Mouse (Mus musculus) MEL (cell line): ENCODE results near the gene D5Ertd579e. TPM values are rescaled to one million over a fixed set of nuclear protein-coding genes. Genes with fewer than 3 reads are reported as not detected.
A peak's percentile ranks its signal among the peaks of the same experiment; 100 is the strongest.

Experiments used
- DNase-seq: peaks from one replicate; pipeline ENCODE4 v3.0.0; 2011; ENCODE audit warnings: low read depth, low spot score
- H3K27ac ChIP-seq: 2 replicates; pipeline ENCODE4 v1.5.1; 2012; ENCODE audit warnings: low read depth, mild to moderate bottlenecking, control low read depth, low read length, moderate library complexity; ENCODE audit not compliant: control insufficient read depth
- H3K27me3 ChIP-seq, 2 experiments: fragments of 150-350 bp in 1 of 2; sonication (generic) in 1 of 2; 2 replicates each; pipeline ENCODE4 v1.6.1; 2012; ENCODE audit warnings: low read length in 2 of 2, mild to moderate bottlenecking in 2 of 2, improper control_type of control experiment in 1 of 2, moderate library complexity in 1 of 2; ENCODE audit not compliant: insufficient read depth in 2 of 2, control insufficient read depth in 1 of 2
- H3K36me3 ChIP-seq, 2 experiments: 2 replicates each; pipeline ENCODE4 v1.6.1; 2012 to 2014; ENCODE audit warnings: low read length in 2 of 2, improper control_type of control experiment in 1 of 2, inconsistent platforms in 1 of 2, mild to moderate bottlenecking in 1 of 2; ENCODE audit not compliant: insufficient read depth in 2 of 2, control insufficient read depth in 1 of 2
- H3K4me1 ChIP-seq, 2 experiments: fragments of 150-350 bp in 1 of 2; sonication (generic) in 1 of 2; 2 replicates each; pipeline ENCODE4 v1.6.1; 2012; ENCODE audit warnings: low read length in 2 of 2, improper control_type of control experiment in 1 of 2, mild to moderate bottlenecking in 1 of 2; ENCODE audit not compliant: insufficient read depth in 2 of 2, control insufficient read depth in 1 of 2
- H3K4me3 ChIP-seq, 2 experiments: fragments of 150-350 bp in 1 of 2; sonication (generic) in 1 of 2; 2 replicates each; pipeline ENCODE4 v1.5.1; 2012; ENCODE audit warnings: low read depth in 2 of 2, low read length in 2 of 2, mild to moderate bottlenecking in 2 of 2, moderate library complexity in 2 of 2, control low read depth in 1 of 2, improper control_type of control experiment in 1 of 2; ENCODE audit not compliant: control insufficient read depth in 1 of 2, insufficient read depth in 1 of 2
- H3K79me2 ChIP-seq: 2 replicates; pipeline ENCODE4 v1.6.1; 2012; ENCODE audit warnings: mild to moderate bottlenecking, low read length, moderate library complexity; ENCODE audit not compliant: control insufficient read depth, poor library complexity, insufficient read depth
- H3K9ac ChIP-seq: 2 replicates; pipeline ENCODE4 v1.6.1; 2012; ENCODE audit warnings: low read depth, mild to moderate bottlenecking, control low read depth, low read length, moderate library complexity; ENCODE audit not compliant: control insufficient read depth, poor library complexity, severe bottlenecking
- H3K9me3 ChIP-seq: fragments of 150-350 bp; sonication (generic); replicated peaks from 2 replicates; pipeline ENCODE4 v1.6.1; 2012; ENCODE audit warnings: mild to moderate bottlenecking, low read length, improper control_type of control experiment, moderate library complexity; ENCODE audit not compliant: insufficient read depth
- CHD1 ChIP-seq: IDR thresholded peaks from 2 replicates; pipeline ENCODE4 v1.6.1; 2012; ENCODE audit warnings: low read depth, mild to moderate bottlenecking, inconsistent platforms, low read length, improper control_type of control experiment
- CHD2 ChIP-seq: IDR thresholded peaks from 2 replicates; pipeline ENCODE4 v1.6.1; 2011; ENCODE audit warnings: low read length, improper control_type of control experiment
- ELF1 ChIP-seq: IDR thresholded peaks from 2 replicates; pipeline ENCODE4 v1.6.1; 2014; ENCODE audit warnings: low read depth, mild to moderate bottlenecking, inconsistent platforms, low read length, improper control_type of control experiment, moderate library complexity
- EP300 ChIP-seq, 2 experiments: IDR thresholded peaks; 2 replicates each; pipeline ENCODE4 v1.6.1; 2011; ENCODE audit warnings: improper control_type of control experiment in 2 of 2, low read length in 2 of 2, low read depth in 1 of 2, mild to moderate bottlenecking in 1 of 2
- ETS1 ChIP-seq: IDR thresholded peaks from 2 replicates; pipeline ENCODE4 v1.6.1; 2012; ENCODE audit warnings: low read depth, mild to moderate bottlenecking, inconsistent platforms, low read length, improper control_type of control experiment, moderate library complexity
- JUND ChIP-seq: IDR thresholded peaks from 2 replicates; pipeline ENCODE4 v1.6.1; 2011; ENCODE audit warnings: low read depth, mild to moderate bottlenecking, improper control_type of control experiment, low read length
- MAFK ChIP-seq: IDR thresholded peaks from 2 replicates; pipeline ENCODE4 v1.6.1; 2011; ENCODE audit warnings: low read depth, mild to moderate bottlenecking, low read length, improper control_type of control experiment, borderline replicate concordance
- MAX ChIP-seq: IDR thresholded peaks from 2 replicates; pipeline ENCODE4 v1.6.1; 2011; ENCODE audit warnings: low read length, improper control_type of control experiment
- MAZ ChIP-seq: IDR thresholded peaks from 2 replicates; pipeline ENCODE4 v1.6.1; 2012; ENCODE audit warnings: low read depth, mild to moderate bottlenecking, inconsistent platforms, low read length, improper control_type of control experiment
- MEF2A ChIP-seq: IDR thresholded peaks from 2 replicates; pipeline ENCODE4 v1.6.1; 2014; ENCODE audit warnings: low read depth, mild to moderate bottlenecking, inconsistent platforms, low read length, improper control_type of control experiment; ENCODE audit not compliant: poor library complexity, insufficient replicate concordance, severe bottlenecking; ENCODE audit errors: extremely low read depth
- MXI1 ChIP-seq: IDR thresholded peaks from 2 replicates; pipeline ENCODE4 v1.6.1; 2011; ENCODE audit warnings: mild to moderate bottlenecking, low read depth, low read length, improper control_type of control experiment
- NRF1 ChIP-seq: IDR thresholded peaks from 2 replicates; pipeline ENCODE4 v1.6.1; 2014; ENCODE audit warnings: low read depth, mild to moderate bottlenecking, inconsistent platforms, low read length, improper control_type of control experiment, moderate library complexity; ENCODE audit not compliant: poor library complexity, insufficient read depth, severe bottlenecking
- POLR2A ChIP-seq, 2 experiments: IDR thresholded peaks; 2 replicates each; pipeline ENCODE4 v1.6.1; 2011 to 2012; ENCODE audit warnings: low read length in 2 of 2, mild to moderate bottlenecking in 2 of 2, control low read depth in 1 of 2, improper control_type of control experiment in 1 of 2, low read depth in 1 of 2, moderate library complexity in 1 of 2; ENCODE audit not compliant: control insufficient read depth in 1 of 2, insufficient read depth in 1 of 2, poor library complexity in 1 of 2
- POLR2AphosphoS2 ChIP-seq: IDR thresholded peaks from 2 replicates; pipeline ENCODE4 v1.6.1; 2011; ENCODE audit warnings: low read length, improper control_type of control experiment
- POLR2AphosphoS5 ChIP-seq: IDR thresholded peaks from 2 replicates; pipeline ENCODE4 v1.6.1; 2012; ENCODE audit warnings: low read depth, borderline replicate concordance, mild to moderate bottlenecking, inconsistent platforms, low read length, moderate library complexity, mixed read lengths
- UBTF ChIP-seq: IDR thresholded peaks from 2 replicates; pipeline ENCODE4 v1.6.1; 2012; ENCODE audit warnings: low read depth, mild to moderate bottlenecking, inconsistent platforms, low read length, improper control_type of control experiment, moderate library complexity, borderline replicate concordance; ENCODE audit not compliant: insufficient read depth
- USF2 ChIP-seq, 2 experiments: IDR thresholded peaks; 2 replicates each; pipeline ENCODE4 v1.6.1; 2011 to 2012; ENCODE audit warnings: improper control_type of control experiment in 2 of 2, low read length in 2 of 2, borderline replicate concordance in 1 of 2, inconsistent platforms in 1 of 2, low read depth in 1 of 2, mild to moderate bottlenecking in 1 of 2; ENCODE audit not compliant: insufficient read depth in 1 of 2
- ZC3H11A ChIP-seq: IDR thresholded peaks from 2 replicates; pipeline ENCODE4 v1.6.1; 2012; ENCODE audit warnings: low read depth, mild to moderate bottlenecking, inconsistent platforms, low read length, improper control_type of control experiment
- ZKSCAN1 ChIP-seq: IDR thresholded peaks from 2 replicates; pipeline ENCODE4 v1.6.1; 2012; ENCODE audit warnings: low read depth, mild to moderate bottlenecking, inconsistent platforms, low read length, improper control_type of control experiment, moderate library complexity
- ZMIZ1 ChIP-seq: IDR thresholded peaks from 2 replicates; pipeline ENCODE4 v1.6.1; 2012; ENCODE audit warnings: low read depth, mild to moderate bottlenecking, inconsistent platforms, low read length, improper control_type of control experiment, moderate library complexity
- polyA plus RNA-seq, 2 experiments: library from polyadenylated mRNA; stranded (reverse) in 1 of 2; unstranded in 1 of 2; fragments of >175 nt in 1 of 2; fragments of >200 nt in 1 of 2; gene quantifications; 2 replicates each; pipeline versions ENCODE4 v1.2.1 to v1.2.4; 2012; ENCODE audit warnings: low replicate concordance in 2 of 2, low read depth in 1 of 2; ENCODE audit not compliant: insufficient read length in 2 of 2, insufficient read depth in 1 of 2, missing spikeins in 1 of 2
- total RNA-seq: library from RNA; depleted of rRNA; stranded (reverse); fragments of 300-350 nt; gene quantifications from 2 replicates; pipeline ENCODE4 v1.2.3, GENCODE M21; 2012

D5Ertd579e gene
- total and polyA plus RNA-seq, 3 experiments = 15.9 to 31.1 TPM; not detected in 1

- TF ChIP-seq ZC3H11A (no peak), MEF2A (no peak), POLR2A (IDR thresholded peaks at IDR 0.05; ENCODE audit: control insufficient read depth in 1 of 2, insufficient read depth in 1 of 2, low read depth in 1 of 2, low read length in 2 of 2, poor library complexity in 1 of 2) (no peak), ELF1 (0 out of 2 replicates have a peak, but pooled peaks have one; percentile 19), POLR2AphosphoS5 (no peak), NRF1 (no peak), MAX (no peak), UBTF (no peak), MAFK (no peak), JUND (no peak), EP300 (IDR thresholded peaks at IDR 0.05; ENCODE audit: low read depth in 1 of 2, low read length in 2 of 2) (peak in 1 of 2 experiments; percentile 59; a peak in 1 of 4 replicates), USF2 (IDR thresholded peaks at IDR 0.05; ENCODE audit: borderline replicate concordance in 1 of 2, insufficient read depth in 1 of 2, low read depth in 1 of 2, low read length in 2 of 2) (no peak), CHD1 (no peak), MAZ (no peak), MXI1 (no peak), ZMIZ1 (no peak), CHD2 (no peak), POLR2AphosphoS2 (no peak), ETS1 (no peak), ZKSCAN1 (peak; percentile 90)
- Histone ChIP-seq H3K27ac (peak overlapping the region; percentile 52), H3K9ac (peak overlapping the region; percentile 42), H3K79me2 (no peaks in the 10 kb centered on the region), H3K36me3 (peaks cover 0 to 13% of the 10 kb centered on the region in 2 experiments; a peak in 2 of 4 replicates), H3K4me3 (peak overlapping the region in 1 of 2 experiments; percentile 13; a peak in 2 of 4 replicates), H3K9me3 (no peaks in the 10 kb centered on the region), H3K27me3 (no peaks in the 10 kb centered on the region), H3K4me1 (peaks cover 9 to 29% of the 10 kb centered on the region in 2 experiments)
- peak; percentile 83 for DNase-seq
Measured at GRCm38 (mm10) chr5:36705792-36706191, 10.0 kb upstream of the D5Ertd579e start.
